Mouse (Mus musculus) retina, postnatal 1 day (tissue): Measurements from ENCODE around the gene Herpud1.

Experiments used
- DNase-seq: peaks from one replicate; pipeline ENCODE4 v3.0.0-alpha.2; 2012

Herpud1 gene

GRCm38 (mm10) chr8:94386214-94387026, at the start of gene Herpud1:
Herpud1 (plus strand) TSS chr8:94386438.
- DNase-seq: peak; percentile 98

- no peak for DNase-seq
Measured at GRCm38 (mm10) chr8:94337559-94337958, 48.7 kb upstream of the Herpud1 start.

- DNase-seq: no peak
Measured at GRCm38 (mm10) chr8:94340796-94341195, 45.4 kb upstream of the Herpud1 start.

GRCm38 (mm10) chr8:94342691-94343090, 43.5 kb upstream of the Herpud1 start:
- no peak for DNase-seq

GRCm38 (mm10) chr8:94343290-94343689, 42.9 kb upstream of the Herpud1 start:
- DNase-seq: peak; percentile 75

- no peak for DNase-seq
Measured at GRCm38 (mm10) chr8:94343778-94344320, 42.4 kb upstream of the Herpud1 start.

- no peak for DNase-seq
Measured at GRCm38 (mm10) chr8:94345657-94346056, 40.6 kb upstream of the Herpud1 start.

GRCm38 (mm10) chr8:94346264-94346663, 40.0 kb upstream of the Herpud1 start:
- DNase-seq: no peak

GRCm38 (mm10) chr8:94348425-94348824, 37.8 kb upstream of the Herpud1 start:
- no peak for DNase-seq

GRCm38 (mm10) chr8:94354069-94354531, 32.1 kb upstream of the Herpud1 start:
- DNase-seq: no peak

GRCm38 (mm10) chr8:94354571-94354970, 31.7 kb upstream of the Herpud1 start:
- no peak for DNase-seq

- DNase-seq: no peak
Measured at GRCm38 (mm10) chr8:94357220-94357619, 29.0 kb upstream of the Herpud1 start.

GRCm38 (mm10) chr8:94358541-94358940, 27.7 kb upstream of the Herpud1 start:
- DNase-seq: no peak

- DNase-seq: no peak
Measured at GRCm38 (mm10) chr8:94361774-94362431, 24.3 kb upstream of the Herpud1 start.

- DNase-seq: no peak
Measured at GRCm38 (mm10) chr8:94362607-94363239, 23.5 kb upstream of the Herpud1 start.

GRCm38 (mm10) chr8:94363288-94363688, 22.9 kb upstream of the Herpud1 start:
- peak; percentile 27 for DNase-seq

- DNase-seq: no peak
Measured at GRCm38 (mm10) chr8:94363906-94364305, 22.3 kb upstream of the Herpud1 start.

- no peak for DNase-seq
Measured at GRCm38 (mm10) chr8:94364686-94365312, 21.4 kb upstream of the Herpud1 start.

- no peak for DNase-seq
Measured at GRCm38 (mm10) chr8:94365410-94365981, 20.7 kb upstream of the Herpud1 start.

GRCm38 (mm10) chr8:94370839-94371238, 15.4 kb upstream of the Herpud1 start:
- no peak for DNase-seq

- no peak for DNase-seq
Measured at GRCm38 (mm10) chr8:94372955-94373599, 13.2 kb upstream of the Herpud1 start.

- DNase-seq: no peak
Measured at GRCm38 (mm10) chr8:94375551-94375991, 10.7 kb upstream of the Herpud1 start.
